Mouse (Mus musculus): ENCODE measurements around the gene Gm10563. TPM values are rescaled to one million over a fixed set of nuclear protein-coding genes. Genes with fewer than 3 reads are reported as not detected.

Gm10563 gene
- polyA plus RNA-seq, 1 experiment from 2014 or later = not detected

DNA sequence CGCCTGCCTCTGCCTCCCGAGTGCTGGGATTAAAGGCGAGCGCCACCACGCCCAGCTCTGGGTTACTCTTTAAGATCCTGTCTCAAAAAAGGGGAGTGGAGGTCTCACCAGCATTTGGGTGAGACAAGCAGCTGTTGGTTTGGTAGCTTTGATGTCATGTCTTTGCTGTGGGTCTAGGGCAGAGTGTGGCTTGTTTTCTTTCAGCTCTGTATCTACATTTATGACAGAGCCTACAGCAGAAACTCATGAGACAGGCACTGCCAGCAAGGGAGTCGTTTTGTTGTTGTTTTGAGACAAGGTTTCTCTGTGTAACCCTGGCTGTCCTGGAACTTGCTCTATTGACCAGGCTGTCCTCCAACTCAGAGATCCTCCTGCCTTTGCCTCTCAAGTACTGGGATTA lies 41.4 kb downstream of the Gm10563 start:
- Histone ChIP-seq H3K4me1 (peaks cover 50% of the 10 kb centered on the region), H3K4me2 (0 out of 2 replicates have a peak overlapping the region, but pooled peaks have one; percentile 95), H3K27ac (peak overlapping the region; percentile 26; the same call in 1 of the 2 replicates), H3K36me3 (peaks cover 31% of the 10 kb centered on the region), H3K9me3 (replicated peaks) (no peaks in the 10 kb centered on the region), H3K4me3 (no peak overlapping the region), H3K27me3 (replicated peaks) (no peaks in the 10 kb centered on the region), H3K9ac (peak overlapping the region; percentile 39; the same call in 1 of the 2 replicates)
- ATAC-seq = no peak
- 79% methylated on average over 6 of the region's 6 CpGs for WGBS (ENCODE audit: insufficient replicate concordance)

DNA sequence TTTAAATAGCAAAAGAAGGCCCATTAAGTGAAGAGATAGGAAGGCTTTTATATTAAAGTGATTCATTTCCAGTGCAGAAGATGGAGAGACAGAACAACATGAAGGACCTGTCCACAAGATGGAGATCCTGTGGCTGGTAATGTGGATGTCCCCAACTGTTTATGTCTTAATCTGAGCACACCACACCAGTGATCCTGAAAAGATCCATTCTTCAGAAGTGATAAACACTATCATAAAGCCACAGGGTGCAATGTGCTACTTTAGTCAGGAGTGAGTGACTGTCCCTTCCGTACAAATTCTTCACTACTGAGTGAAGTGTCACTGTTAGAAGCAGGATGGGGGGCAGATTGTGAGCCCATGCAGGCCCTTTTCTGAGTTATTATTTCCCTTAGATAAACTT lies 42.5 kb downstream of the Gm10563 start:
- Histone ChIP-seq H3K27ac (peak overlapping the region; percentile 97; the same call in 1 of the 2 replicates), H3K9me3 (replicated peaks) (no peaks in the 10 kb centered on the region), H3K9ac (peak overlapping the region; percentile 92), H3K27me3 (replicated peaks) (no peaks in the 10 kb centered on the region), H3K4me3 (peak overlapping the region; percentile 99), H3K36me3 (peaks cover 31% of the 10 kb centered on the region), H3K4me2 (peak overlapping the region; percentile 95), H3K4me1 (peaks cover 61% of the 10 kb centered on the region)
- 7% methylated on average over 1 of the region's 1 CpGs for whole genome bisulfite sequencing (ENCODE audit: insufficient replicate concordance)
- 0 out of 2 replicates have a peak, but pooled peaks have one; percentile 12 for ATAC-seq

- H3K36me3 ChIP-seq = peaks cover 31% of the 10 kb centered on the region
- H3K9me3 ChIP-seq (replicated peaks) = no peaks in the 10 kb centered on the region
- no peaks in the 10 kb centered on the region for H3K27me3 ChIP-seq (replicated peaks)
- 3% methylated on average over 30 of the region's 31 CpGs for WGBS (ENCODE audit: insufficient replicate concordance)
- H3K4me1 ChIP-seq = peaks cover 65% of the 10 kb centered on the region
- H3K4me3 ChIP-seq = peak overlapping the region; percentile 99
- peak overlapping the region; percentile 95 for H3K4me2 ChIP-seq
- ATAC-seq = peak; percentile 31
- H3K27ac ChIP-seq = peak overlapping the region; percentile 97
- H3K9ac ChIP-seq = peak overlapping the region; percentile 92
Observed at GRCm38 (mm10) chr4:155601997-155602456, 43.2 kb downstream of the Gm10563 start.

- H3K27ac ChIP-seq = peak within 1 kb of the TSS; percentile 97
- no peaks in the 10 kb centered on the region for H3K9me3 ChIP-seq (replicated peaks)
- WGBS (ENCODE audit: insufficient replicate concordance) = under 1% methylated on average over 58 of the region's 65 CpGs
- peaks cover 72% of the 10 kb centered on the region for H3K4me1 ChIP-seq
- H3K9ac ChIP-seq = peak within 1 kb of the TSS; percentile 92
- H3K4me2 ChIP-seq = peak within 1 kb of the TSS; percentile 95
- H3K4me3 ChIP-seq = peak within 1 kb of the TSS; percentile 99
- peaks cover 27% of the 10 kb centered on the region for H3K36me3 ChIP-seq
- ATAC-seq = peak; percentile 93
- H3K27me3 ChIP-seq (replicated peaks) = no peaks in the 10 kb centered on the region
Observed at GRCm38 (mm10) chr4:155601091-155601996, 43.9 kb downstream of the Gm10563 start, which contains the start of gene Slc35e2. Gene Slc35e2, plus strand, starts transcription at chr4:155601416.

- H3K27me3 ChIP-seq (replicated peaks) = no peaks in the 10 kb centered on the region
- peak overlapping the region; percentile 92 for H3K9ac ChIP-seq
- H3K9me3 ChIP-seq (replicated peaks) = no peaks in the 10 kb centered on the region
- H3K36me3 ChIP-seq = peaks cover 18% of the 10 kb centered on the region
- ATAC-seq = no peak
- WGBS (ENCODE audit: insufficient replicate concordance) = 70% methylated on average over 11 of the region's 11 CpGs
- peak overlapping the region; percentile 97 for H3K27ac ChIP-seq
- H3K4me3 ChIP-seq = peak overlapping the region; percentile 99
- peak overlapping the region; percentile 95 for H3K4me2 ChIP-seq
- peaks cover 77% of the 10 kb centered on the region for H3K4me1 ChIP-seq
Observed at GRCm38 (mm10) chr4:155599901-155600825, 45.0 kb downstream of the Gm10563 start.

DNA sequence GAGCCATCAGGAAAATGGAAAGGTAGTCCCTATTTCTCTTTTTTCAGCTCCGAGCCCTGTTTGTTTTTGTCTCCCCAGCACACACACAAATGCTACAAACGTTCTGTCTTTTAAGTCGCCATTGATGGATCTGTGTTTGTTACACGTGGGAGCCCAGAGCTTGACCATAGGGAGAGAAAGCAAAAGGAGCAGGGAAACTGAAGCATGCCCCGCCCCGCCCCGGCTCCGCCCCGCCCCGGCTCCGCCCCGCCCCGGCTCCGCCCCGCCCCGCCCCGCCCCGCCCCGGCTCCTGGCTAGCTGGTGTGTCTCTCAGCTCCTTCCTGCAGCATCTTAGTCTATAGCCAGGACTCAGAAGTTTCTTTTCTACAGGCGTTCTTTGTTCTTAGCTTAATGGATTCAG lies 46.7 kb downstream of the Gm10563 start:
- no peak overlapping the region for H3K4me3 ChIP-seq
- peaks cover 64% of the 10 kb centered on the region for H3K4me1 ChIP-seq
- H3K27me3 ChIP-seq (replicated peaks) = no peaks in the 10 kb centered on the region
- H3K36me3 ChIP-seq = peaks cover 8% of the 10 kb centered on the region
- ATAC-seq = no peak
- peak overlapping the region; percentile 23 for H3K4me2 ChIP-seq
- no peaks in the 10 kb centered on the region for H3K9me3 ChIP-seq (replicated peaks)
- H3K9ac ChIP-seq = no peak overlapping the region
- WGBS (ENCODE audit: insufficient replicate concordance) = 10% methylated on average over 20 of the region's 20 CpGs
- no peak overlapping the region for H3K27ac ChIP-seq

- ATAC-seq = no peak
- Histone ChIP-seq H3K36me3 (no peaks in the 10 kb centered on the region), H3K4me1 (peaks cover 49% of the 10 kb centered on the region), H3K9me3 (replicated peaks) (no peaks in the 10 kb centered on the region), H3K27me3 (replicated peaks) (no peaks in the 10 kb centered on the region), H3K4me2 (peak overlapping the region; percentile 32), H3K9ac (no peak overlapping the region), H3K27ac (no peak overlapping the region), H3K4me3 (no peak overlapping the region)
- 42% methylated on average over 5 of the region's 5 CpGs for WGBS (ENCODE audit: insufficient replicate concordance)
Observed at GRCm38 (mm10) chr4:155596606-155597005, 48.6 kb downstream of the Gm10563 start.

GRCm38 (mm10) chr4:155595777-155596176 lies 49.4 kb downstream of the Gm10563 start:
- H3K4me1 ChIP-seq = peaks cover 47% of the 10 kb centered on the region
- no peak overlapping the region for H3K9ac ChIP-seq
- peaks cover 6% of the 10 kb centered on the region; the same call in 1 of the 2 replicates for H3K36me3 ChIP-seq
- no peaks in the 10 kb centered on the region for H3K27me3 ChIP-seq (replicated peaks)
- no peaks in the 10 kb centered on the region for H3K9me3 ChIP-seq (replicated peaks)
- ATAC-seq = no peak
- H3K27ac ChIP-seq = no peak overlapping the region
- WGBS (ENCODE audit: insufficient replicate concordance) = 73% methylated on average over 3 of the region's 3 CpGs
- H3K4me2 ChIP-seq = no peak overlapping the region
- no peak overlapping the region for H3K4me3 ChIP-seq

GRCm38 (mm10) chr4:155593780-155594179 lies 51.4 kb downstream of the Gm10563 start:
- no peak overlapping the region for H3K9ac ChIP-seq
- no peak overlapping the region for H3K4me2 ChIP-seq
- H3K27me3 ChIP-seq (replicated peaks) = no peaks in the 10 kb centered on the region
- no peak overlapping the region for H3K4me3 ChIP-seq
- H3K36me3 ChIP-seq = peaks cover 25% of the 10 kb centered on the region
- H3K4me1 ChIP-seq = peaks cover 29% of the 10 kb centered on the region
- no peaks in the 10 kb centered on the region for H3K9me3 ChIP-seq (replicated peaks)
- no peak for ATAC-seq
- H3K27ac ChIP-seq = no peak overlapping the region
- WGBS (ENCODE audit: insufficient replicate concordance) = 32% methylated on average over 1 of the region's 1 CpGs

- WGBS (ENCODE audit: insufficient replicate concordance) = 63% methylated on average over 7 of the region's 7 CpGs
- Histone ChIP-seq H3K4me2 (no peak overlapping the region), H3K27ac (no peak overlapping the region), H3K9me3 (replicated peaks) (no peaks in the 10 kb centered on the region), H3K4me3 (no peak overlapping the region), H3K9ac (no peak overlapping the region), H3K4me1 (peaks cover 6% of the 10 kb centered on the region), H3K27me3 (replicated peaks) (no peaks in the 10 kb centered on the region), H3K36me3 (peaks cover 51% of the 10 kb centered on the region)
- ATAC-seq = no peak
Observed at GRCm38 (mm10) chr4:155591012-155591719, 54.0 kb downstream of the Gm10563 start.

GRCm38 (mm10) chr4:155589356-155589755 lies 55.9 kb downstream of the Gm10563 start:
- no peak overlapping the region for H3K27ac ChIP-seq
- 80% methylated on average over 5 of the region's 5 CpGs for WGBS (ENCODE audit: insufficient replicate concordance)
- H3K27me3 ChIP-seq (replicated peaks) = no peaks in the 10 kb centered on the region
- H3K36me3 ChIP-seq = peaks cover 69% of the 10 kb centered on the region
- ATAC-seq = no peak
- H3K9ac ChIP-seq = no peak overlapping the region
- H3K4me1 ChIP-seq = no peaks in the 10 kb centered on the region
- no peak overlapping the region for H3K4me2 ChIP-seq
- H3K4me3 ChIP-seq = no peak overlapping the region
- no peaks in the 10 kb centered on the region for H3K9me3 ChIP-seq (replicated peaks)

Measured in liver, embryonic 12.5 days (tissue).